Mouse (Mus musculus): ENCODE data around the gene Prpf31.

Prpf31 gene

GRCm38 (mm10) chr7:3685400-3686187 is 55.8 kb downstream of the Prpf31 start:
- DNase-seq (ENCODE audit: low read depth, low spot score) = no peak

DNA sequence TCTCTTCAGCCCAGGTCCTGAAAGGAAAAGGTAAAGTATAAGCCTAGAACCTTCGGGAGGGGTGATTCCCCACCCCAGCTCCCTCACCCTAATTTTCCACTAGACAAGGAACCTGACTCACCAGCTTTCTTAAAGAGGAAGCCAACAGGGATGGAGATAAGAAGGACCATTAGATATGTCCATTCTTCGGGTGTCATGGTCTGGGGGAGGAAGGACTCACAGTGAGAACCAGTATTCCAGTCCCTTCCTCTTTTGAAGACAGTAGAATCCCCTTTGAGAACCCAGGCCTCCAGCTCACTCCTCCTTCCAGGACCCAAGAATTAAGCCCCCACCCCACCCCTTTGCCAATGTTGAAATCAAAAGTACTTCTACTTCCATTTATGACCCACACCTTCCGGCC is 62.1 kb downstream of the Prpf31 start:
- DNase-seq (ENCODE audit: low read depth, low spot score) = no peak
